ENCODE assay signal across 1 mouse cellular context in genomic region chr3:89458965-89459807, GRCm38 (mm10).
A peak's percentile ranks its signal among the peaks of the same experiment; 100 is the strongest.
TF ChIP-seq lines count a peak whose summit lies in the region.

No protein-coding gene starts in this region.

TF ChIP-seq in MEL, 35 proteins besides CTCF, POLR2A, EP300 and RAD21 (continued from another document):
- TF ChIP-seq MAX (IDR thresholded peaks at IDR 0.05; ENCODE audit: low read length) (peak; percentile 71; the same call in 1 of the 2 replicates), UBTF (IDR thresholded peaks at IDR 0.05; ENCODE audit: borderline replicate concordance, insufficient read depth, low read depth, low read length) (no peak), POLR2AphosphoS5 (IDR thresholded peaks at IDR 0.05; ENCODE audit: borderline replicate concordance, low read depth, low read length) (no peak), HCFC1 (IDR thresholded peaks at IDR 0.05; ENCODE audit: low read depth, low read length) (peak; percentile 66), MYB (IDR thresholded peaks at IDR 0.05; ENCODE audit: low read depth, low read length) (no peak), CHD2 (IDR thresholded peaks at IDR 0.05; ENCODE audit: low read length) (no peak), ZKSCAN1 (IDR thresholded peaks at IDR 0.05; ENCODE audit: low read depth, low read length) (peak; percentile 29; the same call in 1 of the 2 replicates), TCF12 (IDR thresholded peaks at IDR 0.05; ENCODE audit: low read depth, low read length) (peak; percentile 49; the same call in 1 of the 2 replicates), MAZ (IDR thresholded peaks at IDR 0.05; ENCODE audit: low read depth, low read length) (peak; percentile 85), MAFK (IDR thresholded peaks at IDR 0.05; ENCODE audit: borderline replicate concordance, low read depth, low read length) (no peak), RCOR1 (IDR thresholded peaks at IDR 0.05; ENCODE audit: low read depth, low read length) (no peak), MYC (IDR thresholded peaks at IDR 0.05; ENCODE audit: low read depth, low read length) (no peak), CHD1 (IDR thresholded peaks at IDR 0.05; ENCODE audit: low read depth, low read length) (peak; percentile 98), NELFE (IDR thresholded peaks at IDR 0.05; ENCODE audit: low read depth, low read length) (peak; percentile 63), MXI1 (IDR thresholded peaks at IDR 0.05; ENCODE audit: low read depth, low read length) (peak; percentile 53), MEF2A (IDR thresholded peaks at IDR 0.05; ENCODE audit: extremely low read depth, insufficient replicate concordance, low read depth, low read length, poor library complexity, severe bottlenecking) (peak; percentile 4; the same call in 1 of the 2 replicates), POLR2AphosphoS2 (IDR thresholded peaks at IDR 0.05; ENCODE audit: low read length) (peak; percentile 59; the same call in 1 of the 2 replicates), GATA1 (IDR thresholded peaks at IDR 0.05; ENCODE audit: low read depth, low read length) (peak; percentile 73), ZNF384 (IDR thresholded peaks at IDR 0.05; ENCODE audit: low read depth, low read length) (peak; percentile 81), NRF1 (IDR thresholded peaks at IDR 0.05; ENCODE audit: insufficient read depth, low read depth, low read length, poor library complexity, severe bottlenecking) (peak; percentile 54; the same call in 1 of the 2 replicates), BHLHE40 (IDR thresholded peaks at IDR 0.05; ENCODE audit: borderline replicate concordance, low read depth, low read length) (peak; percentile 51), TAL1 (IDR thresholded peaks at IDR 0.05; ENCODE audit: low read length) (no peak), E2F4 (IDR thresholded peaks at IDR 0.05; ENCODE audit: borderline replicate concordance, low read depth, low read length) (peak; percentile 44; the same call in 1 of the 2 replicates), TBP (IDR thresholded peaks at IDR 0.05; ENCODE audit: low read depth, low read length) (0 out of 2 replicates have a peak, but pooled peaks have one; percentile 29), ETS1 (IDR thresholded peaks at IDR 0.05; ENCODE audit: low read depth, low read length) (peak; percentile 44; the same call in 1 of the 2 replicates), SMC3 (IDR thresholded peaks at IDR 0.05; ENCODE audit: low read depth, low read length) (no peak)
TF ChIP-seq in MEL: peak in this region for 20.
